Mouse (Mus musculus) heart, adult 2 months (tissue): ENCODE measurements around the gene Layn. TPM values are rescaled to one million over a fixed set of nuclear protein-coding genes. Genes with fewer than 3 reads are reported as not detected.

Experiments
- DNase-seq, 2 experiments: peaks; one replicate each; pipeline ENCODE4 v3.0.0; 2021
- H3K27ac ChIP-seq: fragments of 200-600 bp; 2 replicates; pipeline ENCODE4 v1.8.1; 2022
- H3K27me3 ChIP-seq: fragments of 200-500 bp; 2 replicates; pipeline ENCODE4 v1.6.1; 2012; ENCODE audit warnings: mild to moderate bottlenecking, low read length, inconsistent platforms, mixed read lengths; ENCODE audit not compliant: control insufficient read depth, insufficient read depth
- H3K36me3 ChIP-seq: fragments of 200-500 bp; 2 replicates; pipeline ENCODE4 v1.6.1; 2012; ENCODE audit warnings: low read length, inconsistent platforms; ENCODE audit not compliant: control insufficient read depth, insufficient read depth
- H3K4me1 ChIP-seq: fragments of 200-500 bp; 2 replicates; pipeline ENCODE4 v1.6.1; 2011; ENCODE audit warnings: low read length; ENCODE audit not compliant: control insufficient read depth, insufficient read depth
- H3K4me3 ChIP-seq: fragments of 200-600 bp; 2 replicates; pipeline ENCODE4 v1.8.1; 2022
- H3K79me2 ChIP-seq: fragments of 200-500 bp; replicated peaks from 2 replicates; pipeline ENCODE4 v1.6.1; 2012; ENCODE audit warnings: mild to moderate bottlenecking, inconsistent platforms, low read length, moderate library complexity, mixed read lengths; ENCODE audit not compliant: control insufficient read depth, insufficient read depth
- H3K9ac ChIP-seq: fragments of 200-500 bp; 2 replicates; pipeline ENCODE4 v1.6.1; 2012; ENCODE audit warnings: low read depth, mild to moderate bottlenecking, control low read depth, inconsistent platforms, low read length, mixed read lengths
- CTCF ChIP-seq: fragments of 200-600 bp; IDR thresholded peaks from 2 replicates; pipeline ENCODE4 v1.8.1; 2022; ENCODE audit warnings: antibody characterized with exemption, mild to moderate bottlenecking, moderate library complexity
- EP300 ChIP-seq: fragments of 200-500 bp; IDR thresholded peaks from 2 replicates; pipeline ENCODE4 v1.6.1; 2011; ENCODE audit warnings: low read depth, low read length, control low read depth; ENCODE audit not compliant: insufficient read depth
- POLR2A ChIP-seq: fragments of 200-500 bp; IDR thresholded peaks from 2 replicates; pipeline ENCODE4 v1.6.1; 2011; ENCODE audit warnings: mild to moderate bottlenecking, low read depth, low read length, control low read depth; ENCODE audit not compliant: insufficient read depth
- WGBS: fragments of 180-500 bp; shearing (Covaris S2); methylation state at CpG from one replicate; pipeline ENCODE4 v1.1.7; 2018; 5-methylcytosine and 5-hydroxymethylcytosine counted together
- intact Hi-C: fragments of 180-260 bp; cut with DNase I; formaldehyde crosslinking; loops from one replicate; pipeline ENCODE4 v1.15.1; 2025
- polyA plus RNA-seq: library from polyadenylated mRNA; depleted of rRNA; stranded (reverse); fragments of >200 nt; gene quantifications from 2 replicates; pipeline ENCODE4 v1.2.3, GENCODE M21; 2012
- total RNA-seq, 2 experiments: library from RNA; stranded (reverse); gene quantifications; 2 replicates each; pipeline ENCODE4 v1.2.3; 2021

The Layn gene
- total and polyA plus RNA-seq, 3 experiments = 3.1 to 7.7 (median 7.6) TPM

GRCm38 (mm10) chr9:51013644-51014043 lies 63.2 kb downstream of the Layn start:
- Histone ChIP-seq H3K4me3 (no peak overlapping the region), H3K9ac (no peak overlapping the region), H3K27ac (no peak overlapping the region), H3K36me3 (no peaks in the 10 kb centered on the region), H3K4me1 (no peaks in the 10 kb centered on the region), H3K27me3 (no peaks in the 10 kb centered on the region), H3K79me2 (no peaks in the 10 kb centered on the region)
- 84% methylated on average over 1 of the region's 1 CpGs for WGBS
- no peak for DNase-seq
- TF ChIP-seq CTCF (no peak), EP300 (no peak), POLR2A (no peak)
- intact Hi-C loops = loop anchor here (5.0 kb wide), 2 partner anchors 139 to 211 kb away; no protein-coding TSS in a partner anchor

- no peak overlapping the region; the same call in 1 of the 2 replicates for H3K27ac ChIP-seq
- no peaks in the 10 kb centered on the region; the same call in 1 of the 2 replicates for H3K36me3 ChIP-seq
- H3K9ac ChIP-seq = no peak overlapping the region
- no peak for DNase-seq
- TF ChIP-seq CTCF (no peak), EP300 (no peak), POLR2A (no peak)
- intact Hi-C loops = loop anchor here (1.0 kb wide), 1 partner anchor 160 kb away; no protein-coding TSS in a partner anchor
- H3K4me1 ChIP-seq = peaks cover 1% of the 10 kb centered on the region; the same call in 1 of the 2 replicates
- no peaks in the 10 kb centered on the region for H3K27me3 ChIP-seq
- 7% methylated on average over 6 of the region's 6 CpGs for WGBS
- peak overlapping the region; percentile 22; the same call in 1 of the 2 replicates for H3K4me3 ChIP-seq
- no peaks in the 10 kb centered on the region for H3K79me2 ChIP-seq
These were observed 67.3 kb downstream of the Layn start for GRCm38 (mm10) chr9:51009656-51009950.

GRCm38 (mm10) chr9:51008841-51009655 lies 67.8 kb downstream of the Layn start, which contains the start of gene Sik2:
Gene Sik2 (minus strand): TSS chr9:51009073.
- WGBS = under 1% methylated on average over 77 of the region's 85 CpGs
- H3K9ac ChIP-seq = peak within 1 kb of the TSS; percentile 96
- intact Hi-C loops = loop anchor here (1.0 kb wide), 1 partner anchor 160 kb away; no protein-coding TSS in a partner anchor

GRCm38 (mm10) chr9:51008068-51008840 lies 68.6 kb downstream of the Layn start:
- WGBS = under 1% methylated on average over 63 of the region's 65 CpGs
- Histone ChIP-seq H3K9ac (peak overlapping the region; percentile 96), H3K27ac (peak overlapping the region; percentile 89), H3K79me2 (no peaks in the 10 kb centered on the region), H3K36me3 (no peaks in the 10 kb centered on the region; the same call in 1 of the 2 replicates), H3K4me1 (peaks cover 1% of the 10 kb centered on the region; the same call in 1 of the 2 replicates), H3K4me3 (peak overlapping the region; percentile 72), H3K27me3 (no peaks in the 10 kb centered on the region)
- TF ChIP-seq POLR2A (no peak), CTCF (no peak), EP300 (no peak)
- DNase-seq = no peak
- intact Hi-C loops = no loop called here

More at GRCm38 (mm10) chr9:51008841-51009655, 67.8 kb downstream of the Layn start, which contains the start of gene Sik2:
- DNase-seq = peak; percentile 93 to 94
- Histone ChIP-seq H3K4me3 (peak within 1 kb of the TSS; percentile 72), H3K27ac (peak within 1 kb of the TSS; percentile 89), H3K27me3 (no peaks in the 10 kb centered on the region), H3K36me3 (no peaks in the 10 kb centered on the region; the same call in 1 of the 2 replicates), H3K4me1 (peaks cover 1% of the 10 kb centered on the region; the same call in 1 of the 2 replicates), H3K79me2 (no peaks in the 10 kb centered on the region)
- TF ChIP-seq CTCF (peak; percentile 91), EP300 (no peak), POLR2A (peak; percentile 77)

GRCm38 (mm10) chr9:51007726-51008067 lies 69.2 kb downstream of the Layn start:
- no peaks in the 10 kb centered on the region; the same call in 1 of the 2 replicates for H3K36me3 ChIP-seq
- TF ChIP-seq POLR2A (no peak), EP300 (no peak), CTCF (no peak)
- H3K4me1 ChIP-seq = peaks cover 1% of the 10 kb centered on the region; the same call in 1 of the 2 replicates
- no peaks in the 10 kb centered on the region for H3K27me3 ChIP-seq
- H3K9ac ChIP-seq = peak overlapping the region; percentile 96
- no peak overlapping the region; the same call in 1 of the 2 replicates for H3K27ac ChIP-seq
- WGBS = 22% methylated on average over 10 of the region's 10 CpGs
- H3K79me2 ChIP-seq = no peaks in the 10 kb centered on the region
- peak overlapping the region; percentile 72 for H3K4me3 ChIP-seq
- no peak for DNase-seq
- intact Hi-C loops = no loop called here
